Mouse (Mus musculus): ENCODE results near the gene Golt1a. TPM values are rescaled to one million over a fixed set of nuclear protein-coding genes. Genes with fewer than 3 reads are reported as not detected.

Gene Golt1a
- polyA plus RNA-seq, 1 experiment from 2014 or later: not detected

- Histone ChIP-seq H3K27ac (no peak overlapping the region), H3K36me3 (no peaks in the 10 kb centered on the region), H3K9ac (no peak overlapping the region), H3K9me3 (no peaks in the 10 kb centered on the region), H3K4me1 (replicated peaks) (peaks cover 14% of the 10 kb centered on the region), H3K4me2 (no peak overlapping the region), H3K4me3 (no peak overlapping the region), H3K27me3 (peaks cover 39% of the 10 kb centered on the region)
- ATAC-seq (ENCODE audit: low FRiP score): no peak
- 56% methylated on average over 5 of the region's 5 CpGs for WGBS
Measured at GRCm38 (mm10) chr1:133355469-133355868, 45.9 kb downstream of the Golt1a start.

GRCm38 (mm10) chr1:133355912-133356311, 46.3 kb downstream of the Golt1a start:
- H3K27me3 ChIP-seq: peaks cover 39% of the 10 kb centered on the region

GRCm38 (mm10) chr1:133356330-133356729, 46.7 kb downstream of the Golt1a start:
- H3K4me1 ChIP-seq (replicated peaks): peaks cover 11% of the 10 kb centered on the region
- H3K36me3 ChIP-seq: no peaks in the 10 kb centered on the region
- H3K27ac ChIP-seq: no peak overlapping the region
- no peak overlapping the region for H3K9ac ChIP-seq
- no peak for ATAC-seq (ENCODE audit: low FRiP score)
- peaks cover 39% of the 10 kb centered on the region for H3K27me3 ChIP-seq
- WGBS: 68% methylated on average over 8 of the region's 8 CpGs
- no peak overlapping the region for H3K4me2 ChIP-seq
- H3K4me3 ChIP-seq: no peak overlapping the region
- no peaks in the 10 kb centered on the region for H3K9me3 ChIP-seq

More at GRCm38 (mm10) chr1:133355912-133356311, 46.3 kb downstream of the Golt1a start:
- Histone ChIP-seq H3K9me3 (no peaks in the 10 kb centered on the region), H3K4me1 (replicated peaks) (peaks cover 11% of the 10 kb centered on the region), H3K9ac (no peak overlapping the region), H3K36me3 (no peaks in the 10 kb centered on the region), H3K4me3 (no peak overlapping the region), H3K27ac (no peak overlapping the region), H3K4me2 (no peak overlapping the region)
- ATAC-seq (ENCODE audit: low FRiP score): no peak
- 65% methylated on average over 15 of the region's 15 CpGs for WGBS

- Histone ChIP-seq H3K9ac (no peak overlapping the region), H3K4me2 (no peak overlapping the region), H3K4me1 (replicated peaks) (peaks cover 21% of the 10 kb centered on the region), H3K9me3 (no peaks in the 10 kb centered on the region), H3K36me3 (no peaks in the 10 kb centered on the region), H3K27ac (no peak overlapping the region), H3K4me3 (no peak overlapping the region), H3K27me3 (peaks cover 60% of the 10 kb centered on the region)
- no peak for ATAC-seq (ENCODE audit: low FRiP score)
- 89% methylated on average over 6 of the region's 6 CpGs for WGBS
Measured at GRCm38 (mm10) chr1:133361006-133361405, 51.4 kb downstream of the Golt1a start.

- ATAC-seq (ENCODE audit: low FRiP score): no peak
- Histone ChIP-seq H3K4me3 (no peak overlapping the region), H3K4me2 (no peak overlapping the region), H3K9me3 (no peaks in the 10 kb centered on the region), H3K4me1 (replicated peaks) (peaks cover 21% of the 10 kb centered on the region), H3K27me3 (peaks cover 61% of the 10 kb centered on the region), H3K9ac (no peak overlapping the region), H3K27ac (no peak overlapping the region), H3K36me3 (no peaks in the 10 kb centered on the region)
- 91% methylated on average over 5 of the region's 5 CpGs for WGBS
Measured at GRCm38 (mm10) chr1:133362103-133362502, 52.5 kb downstream of the Golt1a start.

GRCm38 (mm10) chr1:133363276-133364021, 53.8 kb downstream of the Golt1a start, which contains the start of gene Etnk2:
Gene Etnk2, plus strand, starts transcription at chr1:133363572.
- peak within 1 kb of the TSS; percentile 91 for H3K4me2 ChIP-seq
- WGBS: under 1% methylated on average over 51 of the region's 52 CpGs

GRCm38 (mm10) chr1:133364022-133364630, 54.5 kb downstream of the Golt1a start:
- WGBS: 3% methylated on average over 27 of the region's 27 CpGs
- Histone ChIP-seq H3K9me3 (no peaks in the 10 kb centered on the region), H3K9ac (peak overlapping the region; percentile 76), H3K4me2 (peak overlapping the region; percentile 91), H3K27ac (peak overlapping the region; percentile 64; the same call in 1 of the 2 replicates), H3K27me3 (peaks cover 47% of the 10 kb centered on the region), H3K4me1 (replicated peaks) (peaks cover 33% of the 10 kb centered on the region), H3K4me3 (peak overlapping the region; percentile 67), H3K36me3 (no peaks in the 10 kb centered on the region)
- peak; percentile 8; the same call in 1 of the 2 replicates for ATAC-seq (ENCODE audit: low FRiP score)

More at GRCm38 (mm10) chr1:133363276-133364021, 53.8 kb downstream of the Golt1a start, which contains the start of gene Etnk2:
- Histone ChIP-seq H3K4me3 (peak within 1 kb of the TSS; percentile 67), H3K36me3 (no peaks in the 10 kb centered on the region), H3K27ac (peak within 1 kb of the TSS; percentile 64), H3K9ac (peak within 1 kb of the TSS; percentile 76), H3K9me3 (no peaks in the 10 kb centered on the region), H3K4me1 (replicated peaks) (peaks cover 33% of the 10 kb centered on the region), H3K27me3 (peaks cover 54% of the 10 kb centered on the region)
- peak; percentile 74 for ATAC-seq (ENCODE audit: low FRiP score)

GRCm38 (mm10) chr1:133364890-133365289, 55.3 kb downstream of the Golt1a start:
- no peak overlapping the region for H3K4me3 ChIP-seq

GRCm38 (mm10) chr1:133366951-133367605, 57.5 kb downstream of the Golt1a start:
- Histone ChIP-seq H3K27me3 (peaks cover 37% of the 10 kb centered on the region), H3K4me2 (no peak overlapping the region), H3K9ac (no peak overlapping the region), H3K36me3 (no peaks in the 10 kb centered on the region), H3K9me3 (no peaks in the 10 kb centered on the region), H3K4me3 (no peak overlapping the region), H3K27ac (0 out of 2 replicates have a peak overlapping the region, but pooled peaks have one; percentile 30), H3K4me1 (replicated peaks) (peaks cover 33% of the 10 kb centered on the region)
- no peak for ATAC-seq (ENCODE audit: low FRiP score)
- 48% methylated on average over 10 of the region's 10 CpGs for WGBS

More at GRCm38 (mm10) chr1:133364890-133365289, 55.3 kb downstream of the Golt1a start:
- Histone ChIP-seq H3K9me3 (no peaks in the 10 kb centered on the region), H3K4me2 (no peak overlapping the region; the same call in 1 of the 2 replicates), H3K9ac (peak overlapping the region; percentile 76; the same call in 1 of the 2 replicates), H3K27ac (no peak overlapping the region), H3K36me3 (no peaks in the 10 kb centered on the region), H3K27me3 (peaks cover 40% of the 10 kb centered on the region), H3K4me1 (replicated peaks) (peaks cover 33% of the 10 kb centered on the region)
- 41% methylated on average over 2 of the region's 2 CpGs for WGBS
- ATAC-seq (ENCODE audit: low FRiP score): no peak

- H3K9ac ChIP-seq: no peak overlapping the region
- H3K4me2 ChIP-seq: 0 out of 2 replicates have a peak overlapping the region, but pooled peaks have one; percentile 2
- H3K36me3 ChIP-seq: no peaks in the 10 kb centered on the region
- H3K4me1 ChIP-seq (replicated peaks): peaks cover 40% of the 10 kb centered on the region
- peak overlapping the region; percentile 55; the same call in 1 of the 2 replicates for H3K27ac ChIP-seq
- H3K27me3 ChIP-seq: peaks cover 34% of the 10 kb centered on the region
- H3K4me3 ChIP-seq: no peak overlapping the region
- WGBS: 13% methylated on average over 11 of the region's 11 CpGs
- no peaks in the 10 kb centered on the region for H3K9me3 ChIP-seq
- no peak for ATAC-seq (ENCODE audit: low FRiP score)
Measured at GRCm38 (mm10) chr1:133367606-133368488, 58.2 kb downstream of the Golt1a start.

- no peak for ATAC-seq (ENCODE audit: low FRiP score)
- Histone ChIP-seq H3K27me3 (peaks cover 34% of the 10 kb centered on the region), H3K36me3 (no peaks in the 10 kb centered on the region), H3K4me2 (no peak overlapping the region), H3K4me3 (no peak overlapping the region), H3K9ac (no peak overlapping the region), H3K4me1 (replicated peaks) (peaks cover 39% of the 10 kb centered on the region), H3K27ac (no peak overlapping the region), H3K9me3 (no peaks in the 10 kb centered on the region)
- 63% methylated on average over 10 of the region's 10 CpGs for WGBS
Measured at GRCm38 (mm10) chr1:133368644-133369043, 59.0 kb downstream of the Golt1a start.

Data from hindbrain, embryonic 13.5 days (tissue).